In genomic region chr5:104160581-104160980, GRCm38 (mm10) we compare ENCODE assay signal across 18 mouse cellular contexts. TPM values are rescaled to one million over a fixed set of nuclear protein-coding genes. Genes with fewer than 3 reads are reported as not detected.
"Had no signal": no experiment of that assay in that cellular context is flagged by ENCODE, and none has a peak within 500 bp of the region (broad histone marks: within the 10 kb centered on the region; RNA-seq: fewer than 3 reads in every experiment).

No protein-coding gene starts in this region.

- H3K9me3 ChIP-seq: limb, embryonic 13.5 days; midbrain, embryonic 15.5 days; neural tube, embryonic 12.5 days had no signal

- H3K27ac ChIP-seq: limb, embryonic 13.5 days; liver, embryonic 14.5 days; midbrain, embryonic 15.5 days; neural tube, embryonic 12.5 days had no signal

- H3K36me3 ChIP-seq: limb, embryonic 13.5 days; midbrain, embryonic 15.5 days; neural tube, embryonic 12.5 days had no signal

- H3K27me3 ChIP-seq: limb, embryonic 13.5 days; midbrain, embryonic 15.5 days; neural tube, embryonic 12.5 days had no signal

- H3K4me3 ChIP-seq: limb, embryonic 13.5 days; midbrain, embryonic 15.5 days; neural tube, embryonic 12.5 days had no signal

- H3K4me1 ChIP-seq: midbrain, embryonic 15.5 days; neural tube, embryonic 12.5 days had no signal

- DNase-seq: layer of hippocampus, adult 9-11 months; left cerebral cortex, postnatal 4 days; right cerebral cortex, postnatal 14 days; thymus, postnatal 36 days had no signal

- H3K9ac ChIP-seq: limb, embryonic 13.5 days; liver, embryonic 14.5 days; midbrain, embryonic 15.5 days; neural tube, embryonic 12.5 days had no signal

- H3K4me2 ChIP-seq: limb, embryonic 13.5 days; midbrain, embryonic 11.5 days; midbrain, embryonic 15.5 days; neural tube, embryonic 12.5 days had no signal

- ATAC-seq: intestine, postnatal 0 days; midbrain, embryonic 15.5 days had no signal

RNA-seq across cellular contexts. Expression of gene Dspp, which starts 9.9 kb away (rescaled TPM):
- total RNA-seq: left cerebral cortex, postnatal 4 days; liver, adult 2 months; megakaryocyte, adult 5-6 weeks; monocyte, adult 5-6 weeks; neutrophil, adult 5-6 weeks had no signal
- polyA plus RNA-seq: intestine, postnatal 0 days; kidney, embryonic 16.5 days; liver, adult 2 months; liver, embryonic 14.5 days; midbrain, embryonic 11.5 days; midbrain, embryonic 15.5 days; neural tube, embryonic 12.5 days; spleen, adult 2 months; stomach, embryonic 16.5 days; thymus, postnatal 0 days had no signal

RNA-seq across cellular contexts. Expression of gene Dmp1, which starts 41.8 kb away (rescaled TPM):
- total RNA-seq: liver, adult 2 months; megakaryocyte, adult 5-6 weeks; monocyte, adult 5-6 weeks; neutrophil, adult 5-6 weeks had no signal
- polyA plus RNA-seq: liver, adult 2 months; liver, embryonic 14.5 days had no signal

RNA-seq across cellular contexts. Expression of gene Sparcl1, which starts 47.0 kb away (rescaled TPM):
- total RNA-seq: megakaryocyte, adult 5-6 weeks; monocyte, adult 5-6 weeks; neutrophil, adult 5-6 weeks had no signal
